Mouse (Mus musculus) kidney, embryonic 16.5 days (tissue): ENCODE measurements at regions not wholly inside any gene's neighbourhood (a gene's known extent, or its start where the extent isn't known, plus 50 kb on each side); places are given as distances from the start of the nearest gene placed in this dataset.
A peak's percentile ranks its signal among the peaks of the same experiment; 100 is the strongest.

ENCODE experiments used
- ATAC-seq: fragments of 200-750 bp; cut with Nextera tagmentation; 2 replicates; pipeline ENCODE4 v1.8.0; 2017; ENCODE audit warnings: moderate TSS enrichment; ENCODE audit not compliant: low FRiP score, low TSS enrichment
- H3K27ac ChIP-seq: fragments of 300-500 bp; sonication (generic); 2 replicates; pipeline ENCODE4 v1.5.1; 2014; ENCODE audit warnings: low read length
- H3K27me3 ChIP-seq: fragments of 300-500 bp; sonication (generic); 2 replicates; pipeline ENCODE4 v1.6.1; 2014; ENCODE audit warnings: low read length, control low read depth, mixed read lengths; ENCODE audit not compliant: insufficient read depth
- H3K36me3 ChIP-seq: fragments of 300-500 bp; sonication (generic); 2 replicates; pipeline ENCODE4 v1.6.1; 2014; ENCODE audit warnings: low read length, control low read depth, mixed read lengths; ENCODE audit not compliant: insufficient read depth
- H3K4me1 ChIP-seq: fragments of 300-500 bp; sonication (generic); 2 replicates; pipeline ENCODE4 v1.6.1; 2014; ENCODE audit warnings: low read length, control low read depth, mixed read lengths; ENCODE audit not compliant: insufficient read depth
- H3K4me2 ChIP-seq: fragments of 300-500 bp; sonication (generic); replicated peaks from 2 replicates; pipeline ENCODE4 v1.6.1; 2014; ENCODE audit warnings: low read depth, low read length
- H3K4me3 ChIP-seq: fragments of 300-500 bp; sonication (generic); 2 replicates; pipeline ENCODE4 v1.5.1; 2014; ENCODE audit warnings: mild to moderate bottlenecking, low read length
- H3K9ac ChIP-seq: fragments of 300-500 bp; sonication (generic); replicated peaks from 2 replicates; pipeline ENCODE4 v1.6.1; 2014; ENCODE audit warnings: low read length
- H3K9me3 ChIP-seq: fragments of 300-500 bp; sonication (generic); 2 replicates; pipeline ENCODE4 v1.6.1; 2016; ENCODE audit warnings: low read length, control low read depth
- WGBS: fragments of 180-500 bp; shearing (Covaris S2); extraction: QIAGEN DNeasy Blood & Tissue Kit; methylation state at CpG from one replicate; pipeline ENCODE4 v1.1.7; 2014; 5-methylcytosine and 5-hydroxymethylcytosine counted together

- H3K9ac ChIP-seq = no peak overlapping the region
- H3K4me3 ChIP-seq = no peak overlapping the region
- WGBS = 95% methylated on average over 3 of the region's 3 CpGs
- no peak overlapping the region for H3K4me2 ChIP-seq
- peaks cover 4% of the 10 kb centered on the region; the same call in 1 of the 2 replicates for H3K9me3 ChIP-seq
- no peak for ATAC-seq
- no peaks in the 10 kb centered on the region for H3K27me3 ChIP-seq
- no peaks in the 10 kb centered on the region for H3K36me3 ChIP-seq
- H3K4me1 ChIP-seq = no peaks in the 10 kb centered on the region
- H3K27ac ChIP-seq = no peak overlapping the region
Observed at GRCm38 (mm10) chr2:72612221-72612620, 136.3 kb downstream of the Cdca7 start.

DNA sequence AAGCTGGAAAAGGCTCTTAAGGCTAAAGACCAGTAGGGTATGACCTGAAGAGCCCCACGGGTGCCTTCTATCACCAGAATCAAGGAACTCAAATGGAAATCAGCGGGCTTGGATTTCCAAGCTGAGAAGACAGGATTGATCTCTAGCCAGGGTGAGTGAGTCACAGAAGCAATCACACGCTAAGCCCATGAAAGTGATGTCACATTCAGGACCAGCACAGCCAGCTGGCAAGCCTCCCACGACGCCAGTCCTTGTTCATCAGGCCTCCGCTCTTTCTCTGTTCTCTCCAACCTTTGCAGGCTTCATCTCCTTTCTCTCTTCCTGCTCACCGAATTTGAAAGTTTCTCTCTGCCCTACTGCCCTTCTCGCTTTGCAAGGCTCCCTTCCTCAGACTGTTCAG is 138.3 kb downstream of the Cdca7 start:
- Histone ChIP-seq H3K9ac (no peak overlapping the region), H3K27ac (no peak overlapping the region), H3K4me2 (no peak overlapping the region), H3K9me3 (no peaks in the 10 kb centered on the region), H3K4me1 (no peaks in the 10 kb centered on the region), H3K4me3 (no peak overlapping the region), H3K36me3 (no peaks in the 10 kb centered on the region), H3K27me3 (no peaks in the 10 kb centered on the region)
- WGBS = 76% methylated on average over 8 of the region's 8 CpGs
- ATAC-seq = no peak

DNA sequence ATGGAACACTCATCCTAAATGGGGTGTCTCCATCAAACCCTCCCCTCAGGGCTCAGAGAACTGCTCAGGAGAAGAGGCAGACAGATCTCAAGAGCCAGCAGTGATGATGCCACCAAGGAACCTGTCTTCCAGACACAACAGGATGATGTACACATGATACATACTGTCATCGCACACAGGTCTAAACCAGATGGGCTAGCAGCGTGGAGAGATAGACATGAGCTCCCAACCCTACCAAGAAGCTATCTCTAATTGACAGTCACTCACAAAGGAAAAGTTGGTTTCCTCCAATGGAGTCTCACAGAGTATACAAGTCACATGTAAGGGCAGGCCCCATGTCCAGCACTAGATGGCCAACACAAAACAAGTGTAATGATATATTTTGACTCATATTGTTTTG is 139.9 kb downstream of the Cdca7 start:
- Histone ChIP-seq H3K9me3 (no peaks in the 10 kb centered on the region), H3K27ac (no peak overlapping the region), H3K27me3 (no peaks in the 10 kb centered on the region), H3K4me1 (peaks cover 3% of the 10 kb centered on the region; the same call in 1 of the 2 replicates), H3K9ac (no peak overlapping the region), H3K4me2 (no peak overlapping the region), H3K4me3 (no peak overlapping the region), H3K36me3 (no peaks in the 10 kb centered on the region)
- ATAC-seq = no peak
- 95% methylated on average over 2 of the region's 2 CpGs for WGBS

- peaks cover 3% of the 10 kb centered on the region; the same call in 1 of the 2 replicates for H3K4me1 ChIP-seq
Observed at GRCm38 (mm10) chr2:72616412-72616811, 140.5 kb downstream of the Cdca7 start.

GRCm38 (mm10) chr2:72619446-72619845 is 143.5 kb downstream of the Cdca7 start:
- WGBS = 61% methylated on average over 4 of the region's 4 CpGs
- Histone ChIP-seq H3K4me3 (no peak overlapping the region), H3K9me3 (no peaks in the 10 kb centered on the region), H3K36me3 (no peaks in the 10 kb centered on the region), H3K27me3 (no peaks in the 10 kb centered on the region), H3K4me1 (peaks cover 3% of the 10 kb centered on the region; the same call in 1 of the 2 replicates), H3K4me2 (no peak overlapping the region), H3K9ac (no peak overlapping the region), H3K27ac (no peak overlapping the region)
- ATAC-seq = no peak

More at GRCm38 (mm10) chr2:72616412-72616811, 140.5 kb downstream of the Cdca7 start:
- H3K27ac ChIP-seq = no peak overlapping the region
- H3K4me2 ChIP-seq = no peak overlapping the region
- no peaks in the 10 kb centered on the region for H3K9me3 ChIP-seq
- H3K9ac ChIP-seq = no peak overlapping the region
- no peaks in the 10 kb centered on the region for H3K27me3 ChIP-seq
- ATAC-seq = no peak
- no peak overlapping the region for H3K4me3 ChIP-seq
- H3K36me3 ChIP-seq = no peaks in the 10 kb centered on the region

DNA sequence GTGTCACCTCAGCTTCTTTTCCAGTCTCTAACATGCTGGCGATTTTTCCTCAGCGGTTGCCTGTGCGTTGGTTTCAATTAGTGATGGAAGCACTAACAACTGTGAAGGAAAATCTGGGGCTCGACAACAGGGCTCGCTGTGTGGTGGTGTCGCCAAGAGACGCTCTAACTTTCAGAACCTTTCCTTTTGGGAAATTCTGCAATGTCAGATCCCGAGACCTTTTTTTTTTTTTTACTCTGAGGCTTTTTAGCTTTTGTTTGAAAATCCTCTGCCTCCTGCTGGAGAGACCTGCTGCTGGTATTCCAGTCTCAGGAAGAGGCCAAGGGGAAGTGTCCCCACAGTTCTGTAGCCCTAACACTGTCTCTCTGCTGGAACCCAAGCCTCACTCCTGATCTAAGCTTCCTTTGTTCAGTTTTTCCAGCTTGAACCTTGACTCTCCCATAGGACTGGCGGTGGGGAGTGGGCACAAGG is 144.3 kb downstream of the Cdca7 start:
- no peaks in the 10 kb centered on the region for H3K27me3 ChIP-seq
- WGBS = 7% methylated on average over 9 of the region's 9 CpGs
- no peaks in the 10 kb centered on the region for H3K9me3 ChIP-seq
- peak overlapping the region; percentile 54 for H3K4me2 ChIP-seq
- peak overlapping the region; percentile 32; the same call in 1 of the 2 replicates for H3K9ac ChIP-seq
- peaks cover 3% of the 10 kb centered on the region; the same call in 1 of the 2 replicates for H3K4me1 ChIP-seq
- no peak for ATAC-seq
- peak overlapping the region; percentile 31 for H3K4me3 ChIP-seq
- no peaks in the 10 kb centered on the region for H3K36me3 ChIP-seq
- H3K27ac ChIP-seq = no peak overlapping the region

DNA sequence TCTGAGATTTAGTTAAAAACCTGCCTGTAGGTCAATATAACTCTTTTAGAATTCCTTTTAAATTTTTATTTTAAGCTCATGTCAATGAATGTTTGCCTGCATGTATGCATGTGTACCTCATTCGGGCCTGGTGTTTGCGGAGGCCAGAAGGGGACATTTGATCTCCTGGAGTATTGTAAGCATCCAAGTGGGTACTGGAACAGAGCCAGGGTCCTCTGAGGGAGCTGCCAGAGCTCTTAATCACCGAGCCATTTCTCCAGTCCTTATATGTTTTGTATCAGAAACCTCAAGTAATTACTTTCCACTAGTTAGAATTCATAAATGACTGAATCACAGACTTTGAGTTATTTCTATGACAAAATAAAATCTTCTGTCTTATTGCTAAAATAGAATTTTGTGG is 152.0 kb downstream of the Cdca7 start:
- no peak overlapping the region for H3K4me3 ChIP-seq
- 47% methylated on average over 3 of the region's 3 CpGs for WGBS
- ATAC-seq = no peak

DNA sequence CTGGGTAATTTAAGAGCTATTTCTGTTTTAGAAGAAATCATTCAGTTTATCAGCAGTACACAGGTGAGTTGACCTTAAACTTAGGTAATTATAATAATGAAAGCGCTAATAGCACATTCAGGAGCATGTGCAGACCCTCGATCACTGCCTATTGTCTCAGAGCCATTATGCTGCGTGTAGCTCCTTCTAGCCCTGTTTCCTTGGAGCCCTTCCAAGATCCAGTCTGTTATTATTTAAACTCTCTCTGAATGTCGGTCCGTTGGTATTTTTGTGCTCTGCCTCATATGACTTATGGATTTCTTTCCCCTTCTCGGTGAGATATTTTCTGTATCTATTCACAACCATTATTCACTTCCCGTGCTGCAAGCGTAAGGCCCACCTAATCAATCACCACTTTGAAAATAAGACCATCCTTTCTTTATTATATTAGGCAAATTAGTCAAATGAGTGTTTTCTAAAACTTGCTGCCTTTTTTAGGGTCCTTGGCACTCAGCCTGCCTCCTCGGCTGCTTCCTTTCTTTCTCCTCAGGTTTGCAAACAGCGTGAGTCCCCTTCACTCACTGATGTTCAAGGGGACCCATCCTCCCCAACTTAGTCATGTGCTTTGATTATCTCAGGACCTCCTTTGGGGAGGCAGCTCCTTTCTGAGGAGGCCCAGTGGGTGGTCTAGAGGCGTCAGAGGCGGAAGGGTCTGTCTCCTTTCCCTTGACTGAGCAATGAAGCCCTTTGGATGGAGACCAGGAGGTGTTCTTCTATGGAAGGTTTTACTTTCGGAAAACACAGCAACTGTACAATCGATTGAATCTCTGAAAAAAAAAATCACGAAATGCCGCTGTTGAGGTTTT is 152.9 kb downstream of the Cdca7 start:
- 47% methylated on average over 16 of the region's 16 CpGs for WGBS
- H3K4me1 ChIP-seq = peaks cover 11% of the 10 kb centered on the region; the same call in 1 of the 2 replicates
- H3K4me3 ChIP-seq = no peak overlapping the region
- no peaks in the 10 kb centered on the region for H3K36me3 ChIP-seq
- H3K27me3 ChIP-seq = no peaks in the 10 kb centered on the region
- no peaks in the 10 kb centered on the region for H3K9me3 ChIP-seq
- peak overlapping the region; percentile 23 for H3K4me2 ChIP-seq
- no peak overlapping the region for H3K9ac ChIP-seq
- no peak overlapping the region for H3K27ac ChIP-seq
- no peak for ATAC-seq

More for the DNA sequence above, 152.0 kb downstream of the Cdca7 start:
- H3K4me1 ChIP-seq = peaks cover 11% of the 10 kb centered on the region; the same call in 1 of the 2 replicates
- H3K27ac ChIP-seq = no peak overlapping the region
- H3K36me3 ChIP-seq = no peaks in the 10 kb centered on the region
- H3K9ac ChIP-seq = no peak overlapping the region
- no peaks in the 10 kb centered on the region for H3K9me3 ChIP-seq
- H3K27me3 ChIP-seq = no peaks in the 10 kb centered on the region
- no peak overlapping the region for H3K4me2 ChIP-seq

- no peaks in the 10 kb centered on the region for H3K36me3 ChIP-seq
- H3K27me3 ChIP-seq = no peaks in the 10 kb centered on the region
- no peak overlapping the region for H3K4me3 ChIP-seq
- 85% methylated on average over 14 of the region's 14 CpGs for whole genome bisulfite sequencing
- peaks cover 11% of the 10 kb centered on the region; the same call in 1 of the 2 replicates for H3K4me1 ChIP-seq
- H3K9me3 ChIP-seq = no peaks in the 10 kb centered on the region
- H3K4me2 ChIP-seq = no peak overlapping the region
- no peak overlapping the region for H3K27ac ChIP-seq
- H3K9ac ChIP-seq = no peak overlapping the region
- ATAC-seq = no peak
Observed at GRCm38 (mm10) chr2:72629691-72630461, 153.9 kb downstream of the Cdca7 start.
